Mouse (Mus musculus) MEL (cell line): Measurements from ENCODE around the gene Ehbp1. TPM values are rescaled to one million over a fixed set of nuclear protein-coding genes. Genes with fewer than 3 reads are reported as not detected.

Source experiments
- DNase-seq: peaks from one replicate; pipeline ENCODE4 v3.0.0; 2011; ENCODE audit warnings: low read depth, low spot score
- H3K27ac ChIP-seq: 2 replicates; pipeline ENCODE4 v1.5.1; 2012; ENCODE audit warnings: low read depth, mild to moderate bottlenecking, control low read depth, low read length, moderate library complexity; ENCODE audit not compliant: control insufficient read depth
- H3K27me3 ChIP-seq, 2 experiments: fragments of 150-350 bp in 1 of 2; sonication (generic) in 1 of 2; 2 replicates each; pipeline ENCODE4 v1.6.1; 2012; ENCODE audit warnings: low read length in 2 of 2, mild to moderate bottlenecking in 2 of 2, improper control_type of control experiment in 1 of 2, moderate library complexity in 1 of 2; ENCODE audit not compliant: insufficient read depth in 2 of 2, control insufficient read depth in 1 of 2
- H3K36me3 ChIP-seq, 2 experiments: 2 replicates each; pipeline ENCODE4 v1.6.1; 2012 to 2014; ENCODE audit warnings: low read length in 2 of 2, improper control_type of control experiment in 1 of 2, inconsistent platforms in 1 of 2, mild to moderate bottlenecking in 1 of 2; ENCODE audit not compliant: insufficient read depth in 2 of 2, control insufficient read depth in 1 of 2
- H3K4me1 ChIP-seq, 2 experiments: fragments of 150-350 bp in 1 of 2; sonication (generic) in 1 of 2; 2 replicates each; pipeline ENCODE4 v1.6.1; 2012; ENCODE audit warnings: low read length in 2 of 2, improper control_type of control experiment in 1 of 2, mild to moderate bottlenecking in 1 of 2; ENCODE audit not compliant: insufficient read depth in 2 of 2, control insufficient read depth in 1 of 2
- H3K4me3 ChIP-seq, 2 experiments: fragments of 150-350 bp in 1 of 2; sonication (generic) in 1 of 2; 2 replicates each; pipeline ENCODE4 v1.5.1; 2012; ENCODE audit warnings: low read depth in 2 of 2, low read length in 2 of 2, mild to moderate bottlenecking in 2 of 2, moderate library complexity in 2 of 2, control low read depth in 1 of 2, improper control_type of control experiment in 1 of 2; ENCODE audit not compliant: control insufficient read depth in 1 of 2, insufficient read depth in 1 of 2
- H3K79me2 ChIP-seq: 2 replicates; pipeline ENCODE4 v1.6.1; 2012; ENCODE audit warnings: mild to moderate bottlenecking, low read length, moderate library complexity; ENCODE audit not compliant: control insufficient read depth, poor library complexity, insufficient read depth
- H3K9ac ChIP-seq: 2 replicates; pipeline ENCODE4 v1.6.1; 2012; ENCODE audit warnings: low read depth, mild to moderate bottlenecking, control low read depth, low read length, moderate library complexity; ENCODE audit not compliant: control insufficient read depth, poor library complexity, severe bottlenecking
- H3K9me3 ChIP-seq: fragments of 150-350 bp; sonication (generic); replicated peaks from 2 replicates; pipeline ENCODE4 v1.6.1; 2012; ENCODE audit warnings: mild to moderate bottlenecking, low read length, improper control_type of control experiment, moderate library complexity; ENCODE audit not compliant: insufficient read depth
- E2F4 ChIP-seq: IDR thresholded peaks from 2 replicates; pipeline ENCODE4 v1.6.1; 2011; ENCODE audit warnings: low read depth, low read length, improper control_type of control experiment, borderline replicate concordance
- ELF1 ChIP-seq: IDR thresholded peaks from 2 replicates; pipeline ENCODE4 v1.6.1; 2014; ENCODE audit warnings: low read depth, mild to moderate bottlenecking, inconsistent platforms, low read length, improper control_type of control experiment, moderate library complexity
- EP300 ChIP-seq, 2 experiments: IDR thresholded peaks; 2 replicates each; pipeline ENCODE4 v1.6.1; 2011; ENCODE audit warnings: improper control_type of control experiment in 2 of 2, low read length in 2 of 2, low read depth in 1 of 2, mild to moderate bottlenecking in 1 of 2
- GABPA ChIP-seq: IDR thresholded peaks from 2 replicates; pipeline ENCODE4 v1.6.1; 2012; ENCODE audit warnings: low read depth, mild to moderate bottlenecking, inconsistent platforms, low read length, improper control_type of control experiment, moderate library complexity
- GATA1 ChIP-seq: IDR thresholded peaks from 2 replicates; pipeline ENCODE4 v1.6.1; 2011; ENCODE audit warnings: low read depth, low read length, improper control_type of control experiment
- HCFC1 ChIP-seq: IDR thresholded peaks from 2 replicates; pipeline ENCODE4 v1.6.1; 2012; ENCODE audit warnings: low read depth, mild to moderate bottlenecking, inconsistent platforms, low read length, improper control_type of control experiment, moderate library complexity
- JUND ChIP-seq: IDR thresholded peaks from 2 replicates; pipeline ENCODE4 v1.6.1; 2011; ENCODE audit warnings: low read depth, mild to moderate bottlenecking, improper control_type of control experiment, low read length
- KAT2A ChIP-seq: conservative IDR thresholded peaks from 2 replicates; pipeline ENCODE4 v1.6.1; 2012; ENCODE audit warnings: low read depth, low read length, improper control_type of control experiment, inconsistent platforms
- MAX ChIP-seq: IDR thresholded peaks from 2 replicates; pipeline ENCODE4 v1.6.1; 2011; ENCODE audit warnings: low read length, improper control_type of control experiment
- MEF2A ChIP-seq: IDR thresholded peaks from 2 replicates; pipeline ENCODE4 v1.6.1; 2014; ENCODE audit warnings: low read depth, mild to moderate bottlenecking, inconsistent platforms, low read length, improper control_type of control experiment; ENCODE audit not compliant: poor library complexity, insufficient replicate concordance, severe bottlenecking; ENCODE audit errors: extremely low read depth
- MXI1 ChIP-seq: IDR thresholded peaks from 2 replicates; pipeline ENCODE4 v1.6.1; 2011; ENCODE audit warnings: mild to moderate bottlenecking, low read depth, low read length, improper control_type of control experiment
- MYB ChIP-seq: IDR thresholded peaks from 2 replicates; pipeline ENCODE4 v1.6.1; 2011; ENCODE audit warnings: mild to moderate bottlenecking, low read depth, low read length, improper control_type of control experiment
- MYC ChIP-seq: IDR thresholded peaks from 2 replicates; pipeline ENCODE4 v1.6.1; 2011; ENCODE audit warnings: low read depth, mild to moderate bottlenecking, low read length, improper control_type of control experiment, moderate library complexity
- NELFE ChIP-seq: IDR thresholded peaks from 2 replicates; pipeline ENCODE4 v1.6.1; 2011; ENCODE audit warnings: low read depth, low read length, improper control_type of control experiment
- NRF1 ChIP-seq: IDR thresholded peaks from 2 replicates; pipeline ENCODE4 v1.6.1; 2014; ENCODE audit warnings: low read depth, mild to moderate bottlenecking, inconsistent platforms, low read length, improper control_type of control experiment, moderate library complexity; ENCODE audit not compliant: poor library complexity, insufficient read depth, severe bottlenecking
- POLR2A ChIP-seq, 2 experiments: IDR thresholded peaks; 2 replicates each; pipeline ENCODE4 v1.6.1; 2011 to 2012; ENCODE audit warnings: low read length in 2 of 2, mild to moderate bottlenecking in 2 of 2, control low read depth in 1 of 2, improper control_type of control experiment in 1 of 2, low read depth in 1 of 2, moderate library complexity in 1 of 2; ENCODE audit not compliant: control insufficient read depth in 1 of 2, insufficient read depth in 1 of 2, poor library complexity in 1 of 2
- POLR2AphosphoS2 ChIP-seq: IDR thresholded peaks from 2 replicates; pipeline ENCODE4 v1.6.1; 2011; ENCODE audit warnings: low read length, improper control_type of control experiment
- RAD21 ChIP-seq: IDR thresholded peaks from 2 replicates; pipeline ENCODE4 v1.6.1; 2011; ENCODE audit warnings: mild to moderate bottlenecking, low read depth, low read length, improper control_type of control experiment
- RCOR1 ChIP-seq: IDR thresholded peaks from 2 replicates; pipeline ENCODE4 v1.6.1; 2012; ENCODE audit warnings: low read depth, mild to moderate bottlenecking, inconsistent platforms, low read length, improper control_type of control experiment
- TAL1 ChIP-seq: IDR thresholded peaks from 2 replicates; pipeline ENCODE4 v1.6.1; 2012; ENCODE audit warnings: mild to moderate bottlenecking, inconsistent platforms, low read length, moderate library complexity, mixed read lengths
- TBP ChIP-seq: IDR thresholded peaks from 2 replicates; pipeline ENCODE4 v1.8.0; 2011; ENCODE audit warnings: low read depth, low read length, improper control_type of control experiment
- TCF12 ChIP-seq: IDR thresholded peaks from 2 replicates; pipeline ENCODE4 v1.6.1; 2014; ENCODE audit warnings: low read depth, mild to moderate bottlenecking, inconsistent platforms, low read length, improper control_type of control experiment, moderate library complexity
- USF1 ChIP-seq: IDR thresholded peaks from 2 replicates; pipeline ENCODE4 v1.6.1; 2014; ENCODE audit warnings: low read depth, mild to moderate bottlenecking, inconsistent platforms, low read length, improper control_type of control experiment, moderate library complexity
- USF2 ChIP-seq, 2 experiments: IDR thresholded peaks; 2 replicates each; pipeline ENCODE4 v1.6.1; 2011 to 2012; ENCODE audit warnings: improper control_type of control experiment in 2 of 2, low read length in 2 of 2, borderline replicate concordance in 1 of 2, inconsistent platforms in 1 of 2, low read depth in 1 of 2, mild to moderate bottlenecking in 1 of 2; ENCODE audit not compliant: insufficient read depth in 1 of 2
- ZC3H11A ChIP-seq: IDR thresholded peaks from 2 replicates; pipeline ENCODE4 v1.6.1; 2012; ENCODE audit warnings: low read depth, mild to moderate bottlenecking, inconsistent platforms, low read length, improper control_type of control experiment
- ZKSCAN1 ChIP-seq: IDR thresholded peaks from 2 replicates; pipeline ENCODE4 v1.6.1; 2012; ENCODE audit warnings: low read depth, mild to moderate bottlenecking, inconsistent platforms, low read length, improper control_type of control experiment, moderate library complexity
- ZMIZ1 ChIP-seq: IDR thresholded peaks from 2 replicates; pipeline ENCODE4 v1.6.1; 2012; ENCODE audit warnings: low read depth, mild to moderate bottlenecking, inconsistent platforms, low read length, improper control_type of control experiment, moderate library complexity
- polyA plus RNA-seq, 2 experiments: library from polyadenylated mRNA; stranded (reverse) in 1 of 2; unstranded in 1 of 2; fragments of >175 nt in 1 of 2; fragments of >200 nt in 1 of 2; gene quantifications; 2 replicates each; pipeline versions ENCODE4 v1.2.1 to v1.2.4; 2012; ENCODE audit warnings: low replicate concordance in 2 of 2, low read depth in 1 of 2; ENCODE audit not compliant: insufficient read length in 2 of 2, insufficient read depth in 1 of 2, missing spikeins in 1 of 2
- total RNA-seq: library from RNA; depleted of rRNA; stranded (reverse); fragments of 300-350 nt; gene quantifications from 2 replicates; pipeline ENCODE4 v1.2.3, GENCODE M21; 2012; rRNA removed

The Ehbp1 gene
- 3.6 and 3.8 TPM in 2 replicates for total RNA-seq
- polyA plus RNA-seq, result 1 to 10 TPM in 1 of 2 experiments, not detected in 1; 3.7 TPM

DNA sequence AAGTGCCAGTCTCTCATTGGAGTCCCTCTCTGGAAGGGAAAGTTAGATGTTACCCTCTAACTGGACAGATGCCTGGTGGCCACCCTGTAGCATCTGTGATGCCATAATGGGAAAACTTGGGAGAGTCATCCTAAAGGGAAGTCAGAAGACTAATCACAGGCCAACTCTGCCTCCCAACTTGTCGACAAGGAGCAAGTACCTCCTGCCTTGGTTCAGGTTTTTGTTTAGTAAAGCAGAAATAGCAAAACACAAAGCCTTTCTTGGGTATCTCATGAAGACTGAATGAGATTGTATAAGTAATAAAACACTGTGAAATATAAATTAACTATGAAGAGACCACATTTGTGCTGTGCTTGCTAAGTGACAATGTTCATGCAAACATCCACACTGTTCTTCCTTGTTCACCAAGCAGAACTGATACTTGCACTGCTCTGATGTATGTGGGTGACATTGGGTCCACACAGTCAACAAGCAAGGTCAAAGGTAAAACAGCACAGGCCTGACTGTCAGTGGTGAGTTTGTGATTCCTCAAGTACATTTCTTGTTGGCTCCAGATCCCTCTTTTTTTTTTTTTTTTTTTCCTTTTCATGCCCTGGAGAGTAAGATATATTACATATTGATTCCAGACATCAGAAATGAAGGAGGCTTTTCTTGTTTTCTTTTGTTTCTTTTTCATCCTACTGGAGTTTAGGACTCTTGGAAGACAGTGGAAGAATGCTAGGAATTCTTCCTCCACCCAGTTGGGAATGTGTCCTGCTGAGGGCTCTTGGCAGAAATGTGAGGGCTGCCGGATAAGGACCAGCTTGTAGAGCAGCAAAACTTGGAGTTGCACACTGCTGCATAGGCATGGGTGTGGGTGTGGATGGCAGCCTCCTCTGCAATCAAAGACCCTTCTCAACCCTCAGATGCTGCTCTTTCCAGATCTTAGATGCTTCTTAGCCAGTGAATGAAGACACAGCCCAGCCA, at the start of gene Ehbp1:
Ehbp1 (minus strand) TSS at position 51 of the 966 bp plus-strand sequence.
- DNase-seq, result no peak
- H3K9me3 ChIP-seq, result no peaks in the 10 kb centered on the region
- no peak within 1 kb of the TSS for H3K27ac ChIP-seq
- H3K79me2 ChIP-seq, result no peaks in the 10 kb centered on the region
- H3K27me3 ChIP-seq, result peaks cover 0 to 2% of the 10 kb centered on the region in 2 experiments; a peak in 2 of 4 replicates
- no peaks in the 10 kb centered on the region for H3K4me1 ChIP-seq
- TF ChIP-seq TBP (no peak), RCOR1 (no peak), EP300 (IDR thresholded peaks at IDR 0.05; ENCODE audit: low read depth in 1 of 2, low read length in 2 of 2) (no peak), NELFE (no peak), MYC (no peak), RAD21 (no peak), USF1 (no peak), MEF2A (no peak), HCFC1 (no peak), E2F4 (no peak), POLR2AphosphoS2 (no peak), KAT2A (no peak), TCF12 (no peak), MXI1 (no peak), MAX (no peak), ZMIZ1 (no peak), USF2 (IDR thresholded peaks at IDR 0.05; ENCODE audit: borderline replicate concordance in 1 of 2, insufficient read depth in 1 of 2, low read depth in 1 of 2, low read length in 2 of 2) (no peak)
- TF ChIP-seq, all 39 proteins: peak for 0
- Histone ChIP-seq H3K36me3 (no peaks in the 10 kb centered on the region), H3K4me3 (no peak within 1 kb of the TSS), H3K9ac (no peak within 1 kb of the TSS)

GRCm38 (mm10) chr11:22387472-22388098, 45.5 kb upstream of the Ehbp1 start:
- no peak for TF ChIP-seq GABPA
- TF ChIP-seq GATA1, result no peak
- no peak for TF ChIP-seq POLR2A (IDR thresholded peaks at IDR 0.05; ENCODE audit: control insufficient read depth in 1 of 2, insufficient read depth in 1 of 2, low read depth in 1 of 2, low read length in 2 of 2, poor library complexity in 1 of 2)
- no peak for TF ChIP-seq NELFE
- TF ChIP-seq NRF1, result no peak
- no peak for TF ChIP-seq MYB
- no peak for TF ChIP-seq EP300 (IDR thresholded peaks at IDR 0.05; ENCODE audit: low read depth in 1 of 2, low read length in 2 of 2)
- no peak for TF ChIP-seq JUND
- TF ChIP-seq RAD21, result no peak
- TF ChIP-seq ZMIZ1, result no peak
- TF ChIP-seq TAL1, result no peak
- no peak for TF ChIP-seq ZC3H11A
- no peak for TF ChIP-seq KAT2A
- TF ChIP-seq RCOR1, result no peak
- TF ChIP-seq ELF1, result no peak
- no peak for TF ChIP-seq USF1
- TF ChIP-seq ZKSCAN1, result no peak
- no peak for TF ChIP-seq TCF12
- Histone ChIP-seq H3K36me3 (no peaks in the 10 kb centered on the region), H3K27me3 (no peaks in the 10 kb centered on the region; a peak in 1 of 4 replicates), H3K79me2 (no peaks in the 10 kb centered on the region), H3K9me3 (no peaks in the 10 kb centered on the region), H3K4me3 (no peak overlapping the region), H3K27ac (no peak overlapping the region), H3K4me1 (no peaks in the 10 kb centered on the region), H3K9ac (no peak overlapping the region)
- no peak for DNase-seq
